Mouse (Mus musculus) adrenal gland, postnatal 14 days (tissue): ENCODE data around the gene Ctsh. TPM values are rescaled to one million over a fixed set of nuclear protein-coding genes. Genes with fewer than 3 reads are reported as not detected.
"Not testable (repeated sequence)": the region's sequence is repeated elsewhere in the genome, so short reads cannot be mapped to it uniquely, and the experiment has no call there.

Source experiments
- DNase-seq: peaks from one replicate; pipeline ENCODE4 v3.0.0; 2021; ENCODE audit warnings: mixed read lengths
- long read RNA-seq, 2 experiments: library from polyadenylated mRNA; stranded (forward); transcript quantifications; one replicate each; pipeline ENCODE4 v2.0.0; 2021
- total RNA-seq: library from RNA; stranded (reverse); gene quantifications from 2 replicates; pipeline ENCODE4 v1.2.3, GENCODE M21; 2021

The Ctsh gene
- total RNA-seq: 103 and 106 TPM in 2 replicates
- long read RNA-seq, experiment 1, transcript Ctsh-201 (12 exons, 1,617 nt): major isoform, 97 of 111 reads
- long read RNA-seq, experiment 1, partial matches to known transcripts: 8 of 111 reads
- long read RNA-seq, experiment 1, other reads (novel, unspliced or antisense): 6 of 111 reads
- long read RNA-seq, experiment 2, transcript Ctsh-201 (12 exons, 1,617 nt): major isoform, 93 of 108 reads
- long read RNA-seq, experiment 2, partial matches to known transcripts: 6 of 108 reads
- long read RNA-seq, experiment 2, other reads (novel, unspliced or antisense): 8 of 108 reads

DNA sequence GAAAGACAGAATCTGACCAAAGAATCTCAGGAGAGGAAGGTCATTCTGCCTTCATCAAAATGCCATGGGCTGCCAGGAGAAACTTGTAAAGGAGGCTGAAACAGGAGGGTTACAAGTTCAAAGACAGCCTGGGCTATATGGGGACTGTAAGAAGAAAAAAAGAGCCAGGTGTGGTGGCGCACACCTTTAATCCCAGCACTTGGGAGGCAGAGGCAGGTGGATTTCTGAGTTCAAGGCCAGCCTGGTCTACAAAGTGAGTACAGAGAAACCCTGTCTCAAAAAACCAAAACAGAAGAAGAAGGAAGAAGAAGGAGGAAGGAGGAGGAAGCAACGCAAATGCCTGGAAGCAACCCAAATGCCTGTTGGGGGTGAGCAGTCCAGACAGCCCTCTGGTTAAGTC, at the start of gene Ctsh:
Gene Ctsh (plus strand): TSS at position 301 of the 400 bp plus-strand sequence.
- DNase-seq: no peak

GRCm38 (mm10) chr9:90006432-90006831, 47.5 kb upstream of the Ctsh start:
- no peak for DNase-seq

DNA sequence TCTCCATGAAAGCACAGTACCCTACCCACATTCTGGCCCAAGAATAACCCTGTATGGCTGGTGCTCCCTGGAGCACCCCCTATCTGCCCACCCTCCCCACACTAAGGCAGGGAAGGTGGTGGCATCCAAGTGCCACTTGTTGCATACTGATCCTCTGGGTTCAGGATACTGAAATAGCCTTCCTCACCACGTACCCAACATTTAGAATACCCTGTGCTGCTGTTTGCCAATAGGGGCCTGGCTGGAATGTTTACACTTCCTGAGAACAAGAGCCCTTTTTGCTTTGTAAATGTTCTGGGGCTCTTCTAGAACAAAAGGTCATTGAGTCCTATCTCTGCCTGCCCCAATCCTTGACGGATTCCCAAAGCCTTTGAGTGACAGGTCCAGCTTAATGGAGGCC, 46.9 kb upstream of the Ctsh start:
- DNase-seq: no peak

DNA sequence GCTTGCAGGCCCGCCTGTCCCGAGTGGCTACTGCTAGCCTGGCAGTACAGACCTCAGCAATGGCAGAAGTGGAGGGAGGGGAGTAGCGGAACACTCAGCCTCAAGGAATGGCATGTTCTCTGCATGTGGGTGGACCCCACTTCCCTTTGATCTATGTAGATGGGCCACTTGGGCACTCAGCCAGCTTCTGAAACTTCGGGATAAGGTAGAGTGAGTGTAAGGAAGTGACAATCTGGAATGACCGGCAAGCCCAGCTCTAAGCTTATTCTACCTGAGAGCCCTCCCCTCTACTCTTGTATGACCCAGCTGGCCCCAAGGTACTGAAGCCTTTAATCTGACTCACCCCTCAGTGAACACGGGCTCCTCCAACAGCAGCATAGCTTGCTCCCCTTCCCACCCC, 45.8 kb upstream of the Ctsh start:
- no peak for DNase-seq

DNA sequence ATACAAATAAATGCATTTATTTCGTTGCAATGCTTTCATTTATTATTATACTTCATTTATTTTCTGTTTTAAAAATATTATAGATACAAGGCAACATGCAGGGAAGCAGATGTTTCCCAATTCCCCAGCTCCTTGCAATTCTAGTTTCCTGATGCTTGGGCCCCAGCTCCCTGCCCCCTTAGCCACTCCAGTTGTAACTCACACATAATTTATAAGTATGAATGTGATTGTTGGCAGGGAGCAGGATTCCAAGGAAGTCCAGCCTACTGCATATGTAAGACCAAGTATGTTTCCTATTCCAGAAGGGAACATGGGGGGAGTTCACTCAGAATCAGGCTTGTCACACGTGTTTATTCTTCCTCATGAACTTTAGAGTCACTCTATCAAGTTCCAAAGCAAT, 42.1 kb upstream of the Ctsh start:
- DNase-seq: no peak

GRCm38 (mm10) chr9:90014649-90015048, 39.3 kb upstream of the Ctsh start:
- DNase-seq: no peak

- DNase-seq: no peak
Measured at GRCm38 (mm10) chr9:90016204-90016603, 37.7 kb upstream of the Ctsh start.

DNA sequence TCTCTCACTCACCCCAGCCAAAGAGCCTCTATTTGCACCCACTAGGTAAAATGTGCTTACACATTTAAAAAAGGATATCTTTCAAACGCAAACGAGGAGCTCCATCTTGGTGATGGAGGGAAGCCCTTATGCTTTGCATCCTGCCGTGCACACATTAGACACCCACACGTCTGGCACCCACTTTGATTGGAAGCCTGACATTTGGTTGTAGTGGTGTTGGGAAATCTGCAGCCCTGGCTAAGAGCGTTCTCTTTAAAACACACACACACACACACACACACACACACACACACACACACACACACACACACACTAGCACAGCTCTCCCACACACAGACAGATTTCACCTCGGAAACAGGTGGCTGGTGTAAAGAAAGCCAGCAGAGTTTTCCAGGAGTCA, 33.1 kb upstream of the Ctsh start:
- DNase-seq: no peak

DNA sequence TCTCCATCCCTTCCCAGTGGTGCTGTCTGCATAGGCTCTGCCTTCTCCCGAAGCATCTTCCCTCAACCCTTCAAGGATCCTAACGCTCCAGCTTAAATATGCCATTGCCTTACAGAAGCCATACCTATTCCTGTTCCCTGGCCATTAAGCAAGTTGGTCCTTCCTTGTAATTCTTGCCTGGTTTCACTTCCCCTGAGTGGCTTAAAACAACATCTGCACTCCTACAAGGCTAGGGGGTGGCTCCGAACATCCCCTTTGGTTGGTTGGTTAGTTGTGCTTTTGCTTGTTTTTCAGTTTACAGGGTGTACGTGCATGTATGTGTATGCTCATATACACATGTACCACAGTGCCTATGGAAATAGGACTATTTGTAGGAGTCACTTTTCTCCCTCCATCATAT, 32.5 kb upstream of the Ctsh start:
- DNase-seq: no peak

GRCm38 (mm10) chr9:90027709-90028108, 26.2 kb upstream of the Ctsh start:
- DNase-seq: no peak

DNA sequence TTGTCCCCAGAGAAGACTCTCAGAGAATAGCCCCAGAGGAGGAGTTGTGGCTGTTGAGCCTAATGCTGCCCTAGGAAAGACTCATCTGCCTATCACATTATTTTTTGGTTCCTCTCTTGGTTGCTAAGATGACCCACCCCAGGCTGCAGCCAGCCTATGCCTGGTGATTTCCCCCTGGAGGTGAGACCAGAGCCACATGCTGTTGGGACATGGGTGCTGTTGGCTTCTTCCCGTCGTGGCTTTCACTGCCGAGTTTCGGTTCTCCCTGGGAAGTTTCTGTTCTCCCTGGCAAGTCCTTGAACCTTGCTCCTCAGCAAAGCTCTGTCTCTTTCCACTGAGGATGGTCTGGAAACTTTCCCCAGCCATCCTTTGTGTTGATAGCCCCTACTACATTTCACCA, 20.0 kb upstream of the Ctsh start:
- DNase-seq: peak; percentile 11

DNA sequence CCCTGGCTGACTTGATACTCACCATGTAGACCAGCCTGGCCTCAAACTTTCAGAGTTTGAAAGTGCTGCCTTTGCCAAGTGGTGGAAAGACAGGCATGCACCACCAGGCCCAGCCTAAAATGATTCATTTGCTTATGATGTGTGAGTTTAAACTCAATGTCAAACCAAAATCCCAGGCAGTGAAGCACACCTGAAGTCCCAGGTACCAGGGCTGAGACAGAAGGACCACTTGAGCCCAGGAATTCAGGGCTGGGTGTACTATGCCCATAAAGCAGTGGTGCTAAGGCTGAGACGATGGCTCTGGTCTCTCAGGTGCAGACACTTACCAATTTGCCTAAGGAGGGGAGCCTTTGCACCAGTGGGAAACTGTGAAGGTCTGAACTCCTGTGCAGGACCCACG, 18.8 kb upstream of the Ctsh start:
- no peak for DNase-seq

DNA sequence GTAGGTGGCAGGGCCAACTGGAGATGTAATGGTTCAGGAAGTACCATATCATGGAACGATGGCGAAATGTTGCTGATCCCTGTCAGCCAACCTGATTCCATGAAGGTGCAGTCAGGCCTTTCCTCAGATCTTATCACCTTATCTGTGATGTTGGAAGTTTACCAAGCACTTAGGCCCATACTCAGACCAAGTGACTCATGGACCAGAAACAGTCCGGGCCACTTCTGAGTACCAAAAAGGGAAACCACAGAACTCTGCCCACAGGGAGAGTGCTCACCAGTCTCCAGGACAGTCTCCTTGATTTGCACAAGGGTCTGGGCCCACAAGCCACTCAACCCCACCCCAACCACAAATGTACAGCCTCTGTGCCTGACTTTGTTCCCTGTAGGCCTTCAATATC, 18.2 kb upstream of the Ctsh start:
- no peak for DNase-seq

DNA sequence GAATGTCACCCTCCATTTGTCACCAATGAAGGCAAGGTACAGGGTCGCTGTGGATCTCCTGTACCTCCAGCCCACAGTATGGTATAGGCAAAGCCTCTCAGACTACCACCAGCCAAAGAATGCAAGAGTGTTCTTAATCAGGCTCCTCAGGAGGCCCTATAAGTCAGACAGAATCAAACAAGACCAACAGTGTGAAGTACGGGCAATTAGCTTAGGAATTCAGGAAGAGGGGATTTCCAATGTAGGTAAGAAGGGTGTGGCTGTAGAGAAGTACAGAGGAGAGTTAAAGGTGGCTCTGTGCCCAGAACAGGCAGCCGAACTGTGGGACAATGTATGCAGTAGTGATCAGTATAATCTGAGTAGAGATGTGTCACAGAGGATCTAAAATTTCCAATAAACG, 17.6 kb upstream of the Ctsh start:
- DNase-seq: no peak

DNA sequence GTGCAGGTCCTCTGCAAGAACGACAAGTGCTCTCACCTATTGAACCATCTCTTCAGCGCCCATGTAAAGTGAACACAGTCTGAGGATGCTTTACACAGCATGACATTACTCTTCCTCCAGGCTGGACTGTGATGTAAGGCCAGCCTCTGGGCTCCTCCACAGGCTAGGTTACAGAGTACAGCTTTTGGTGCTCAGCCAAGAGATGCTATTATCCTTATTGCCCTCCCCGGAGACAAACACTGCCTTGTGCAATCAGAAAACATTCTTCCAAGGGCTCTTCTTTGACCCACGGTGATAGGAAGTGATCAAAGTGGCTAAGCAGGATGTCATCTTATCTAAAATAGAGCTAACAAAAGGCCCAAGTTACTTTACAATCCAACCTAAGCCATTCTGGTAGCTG, 15.4 kb upstream of the Ctsh start:
- DNase-seq: no peak

GRCm38 (mm10) chr9:90040916-90041315, 13.0 kb upstream of the Ctsh start:
- no peak for DNase-seq

DNA sequence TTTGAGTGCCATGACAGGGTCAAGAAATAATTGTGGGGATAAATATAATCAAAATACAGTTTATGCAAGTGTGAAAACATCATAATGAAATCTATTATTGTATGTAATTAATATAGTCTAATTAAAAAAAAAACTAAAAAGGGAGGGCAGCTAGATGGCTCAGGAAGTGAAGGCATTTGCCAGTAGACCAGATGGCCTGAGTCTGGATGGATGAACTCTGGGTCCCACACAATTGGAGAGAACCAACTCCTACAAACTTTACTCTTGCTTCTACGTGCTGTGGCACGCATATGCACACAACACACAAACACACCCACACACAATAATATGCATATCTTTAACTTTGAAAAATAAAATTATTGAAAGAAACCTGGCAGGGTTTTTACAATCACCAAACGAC, 12.4 kb upstream of the Ctsh start:
- DNase-seq: no peak

- not testable (repeated sequence) for DNase-seq
Measured at GRCm38 (mm10) chr9:90042906-90043305, 11.0 kb upstream of the Ctsh start.

- no peak for DNase-seq
Measured at GRCm38 (mm10) chr9:90045191-90045590, 8.8 kb upstream of the Ctsh start.

GRCm38 (mm10) chr9:90047937-90048627, 5.9 kb upstream of the Ctsh start:
- DNase-seq: no peak

DNA sequence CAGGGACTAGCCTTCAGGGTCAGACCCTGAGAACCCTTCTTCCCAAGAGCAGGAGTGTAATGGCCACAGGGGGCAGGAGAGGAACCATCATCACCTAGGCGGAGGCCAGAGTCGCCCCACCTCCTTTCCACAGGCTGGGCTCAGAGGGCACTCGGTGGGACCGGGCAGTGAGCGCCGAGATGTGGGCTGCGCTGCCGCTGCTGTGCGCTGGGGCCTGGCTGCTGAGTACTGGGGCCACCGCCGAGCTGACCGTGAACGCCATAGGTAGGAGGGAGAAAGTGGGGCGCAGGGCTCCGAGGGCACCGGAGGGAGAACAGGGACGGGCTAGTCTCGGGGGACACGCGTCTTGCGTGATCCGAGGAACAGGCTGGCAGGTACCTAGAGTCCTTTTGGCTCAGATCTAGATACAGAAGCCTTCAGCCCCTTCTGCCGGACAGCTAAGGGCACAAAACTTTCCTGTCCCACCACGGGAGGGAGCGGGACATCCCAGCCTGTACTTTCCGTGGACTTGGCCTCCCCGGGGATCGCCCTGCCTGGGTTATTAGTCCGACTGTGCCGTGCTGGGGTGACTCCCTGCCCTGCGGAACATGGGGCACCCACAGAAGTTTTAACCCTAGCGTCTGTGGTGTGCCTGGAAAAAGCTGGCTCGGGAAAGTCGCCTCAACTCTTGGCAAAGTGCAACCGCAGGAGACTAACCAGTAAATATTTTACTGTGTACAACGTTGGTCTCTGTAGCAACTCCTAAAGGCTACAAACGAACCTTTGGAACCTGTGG, 606 bp downstream of the Ctsh start:
- DNase-seq: peak; percentile 90

- no peak for DNase-seq
Measured at GRCm38 (mm10) chr9:90055409-90055808, 1.5 kb downstream of the Ctsh start.

DNA sequence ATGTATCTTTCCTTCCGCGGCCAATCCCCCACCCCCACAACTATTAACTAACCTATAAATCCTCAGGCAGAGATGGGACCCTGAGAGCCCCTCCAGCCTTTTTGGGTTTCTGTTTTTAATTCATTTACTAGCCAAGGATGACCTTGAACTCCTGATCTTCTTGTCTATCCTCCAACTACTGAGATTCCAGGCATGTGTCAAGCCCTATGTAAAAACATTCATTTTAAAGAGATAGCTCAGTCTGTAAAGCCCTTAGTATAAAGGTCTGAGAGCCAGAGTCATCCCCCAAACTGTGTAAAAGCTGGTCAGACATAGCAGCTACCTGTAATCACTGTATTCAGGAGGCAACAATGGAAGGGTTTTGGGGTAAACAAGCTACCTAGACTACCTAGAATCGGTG, 2.0 kb downstream of the Ctsh start:
- no peak for DNase-seq
